19 mouse cellular contexts compared by ENCODE assay signal in genomic region chr3:146292515-146292914, GRCm38 (mm10).
"Had no signal": no experiment of that assay in that cellular context is flagged by ENCODE, and none has a peak within 500 bp of the region (broad histone marks: within the 10 kb centered on the region; RNA-seq: fewer than 3 reads in every experiment).

No protein-coding gene starts in this region.

- ATAC-seq: midbrain, embryonic 16.5 days had no signal

- H3K4me3 ChIP-seq: midbrain, embryonic 10.5 days; midbrain, embryonic 12.5 days; myocyte; neural tube, embryonic 13.5 days; neural tube, embryonic 15.5 days had no signal

- H3K9ac ChIP-seq: lung, embryonic 14.5 days; midbrain, embryonic 12.5 days; neural tube, embryonic 13.5 days; neural tube, embryonic 15.5 days had no signal

- H3K4me2 ChIP-seq: lung, embryonic 14.5 days; midbrain, embryonic 12.5 days; neural tube, embryonic 13.5 days; neural tube, embryonic 15.5 days had no signal

- H3K9me3 ChIP-seq: midbrain, embryonic 10.5 days; midbrain, embryonic 12.5 days; neural tube, embryonic 13.5 days; neural tube, embryonic 15.5 days had no signal

- H3K36me3 ChIP-seq: midbrain, embryonic 10.5 days; midbrain, embryonic 12.5 days; neural tube, embryonic 13.5 days; neural tube, embryonic 15.5 days had no signal

- H3K27ac ChIP-seq: midbrain, embryonic 10.5 days; midbrain, embryonic 12.5 days; neural tube, embryonic 13.5 days; neural tube, embryonic 15.5 days had no signal

- H3K4me1 ChIP-seq: midbrain, embryonic 10.5 days; midbrain, embryonic 12.5 days; neural tube, embryonic 13.5 days; neural tube, embryonic 15.5 days had no signal

- H3K27me3 ChIP-seq: midbrain, embryonic 12.5 days; neural tube, embryonic 13.5 days; neural tube, embryonic 15.5 days had no signal

- DNase-seq: lung, adult 18-20 months; lung, embryonic 14.5 days; lung, postnatal 10 days; lung, postnatal 4 days; midbrain, embryonic 14.5 days; retina, postnatal 1 day; right cerebral cortex, adult 18-20 months; right cerebral cortex, postnatal 25 days; right cerebral cortex, postnatal 4 days; spleen, adult 18-20 months; thymus, adult 2 months; thymus, postnatal 25 days; thymus, postnatal 4 days had no signal
